Mouse (Mus musculus) layer of hippocampus, adult 11-12 months (tissue): ENCODE results near the gene Cyba.

ENCODE experiments used
- DNase-seq: peaks from one replicate; pipeline ENCODE4 v3.0.0; 2022; ENCODE audit warnings: low spot score

Gene Cyba

DNA sequence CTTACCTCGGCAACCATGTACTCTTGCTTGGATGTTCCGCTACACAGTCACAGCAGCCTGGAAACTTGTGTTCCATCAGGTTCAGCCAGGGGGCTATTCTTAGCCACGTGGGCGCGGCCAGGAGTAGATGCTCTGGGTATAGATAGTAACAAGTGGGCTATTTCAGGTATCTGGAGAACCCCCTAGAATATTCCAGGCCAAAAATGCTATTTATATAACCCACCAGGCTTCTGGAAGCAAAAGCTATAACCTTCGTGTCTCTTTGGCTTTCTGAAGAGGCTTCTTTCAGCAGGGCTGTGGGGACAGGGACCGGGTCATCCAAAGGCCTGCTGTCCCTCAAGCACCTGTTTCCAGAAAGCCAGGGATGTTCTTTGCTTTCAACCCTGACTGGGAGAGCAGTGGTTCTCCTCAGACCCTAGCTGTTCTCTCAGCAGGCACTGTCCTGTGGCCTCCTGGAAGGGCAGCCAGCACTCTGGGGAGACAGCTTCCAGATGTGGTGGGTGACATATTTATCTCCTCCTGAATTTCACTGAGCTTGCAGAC is 18.5 kb upstream of the Cyba start:
- no peak for DNase-seq

DNA sequence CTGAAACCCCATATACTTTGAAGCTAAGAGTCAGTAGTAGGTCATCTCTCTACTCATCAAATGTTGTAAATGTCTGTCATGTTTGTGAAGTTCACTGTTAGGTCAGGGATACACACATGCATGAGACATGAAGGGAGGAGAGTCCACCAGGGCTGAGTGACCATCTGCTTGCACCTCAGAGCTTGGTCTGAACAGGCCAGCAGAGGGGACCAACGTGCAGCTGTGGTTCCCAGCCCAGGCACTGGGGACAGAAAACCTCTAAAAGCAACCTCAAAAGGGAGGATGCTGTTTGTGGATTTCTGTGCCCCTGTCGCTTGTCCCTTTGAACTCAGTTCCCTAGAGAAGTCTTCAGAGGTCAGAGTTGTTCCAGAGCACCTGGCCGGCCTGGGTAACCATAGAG is 12.5 kb upstream of the Cyba start:
- no peak for DNase-seq

DNA sequence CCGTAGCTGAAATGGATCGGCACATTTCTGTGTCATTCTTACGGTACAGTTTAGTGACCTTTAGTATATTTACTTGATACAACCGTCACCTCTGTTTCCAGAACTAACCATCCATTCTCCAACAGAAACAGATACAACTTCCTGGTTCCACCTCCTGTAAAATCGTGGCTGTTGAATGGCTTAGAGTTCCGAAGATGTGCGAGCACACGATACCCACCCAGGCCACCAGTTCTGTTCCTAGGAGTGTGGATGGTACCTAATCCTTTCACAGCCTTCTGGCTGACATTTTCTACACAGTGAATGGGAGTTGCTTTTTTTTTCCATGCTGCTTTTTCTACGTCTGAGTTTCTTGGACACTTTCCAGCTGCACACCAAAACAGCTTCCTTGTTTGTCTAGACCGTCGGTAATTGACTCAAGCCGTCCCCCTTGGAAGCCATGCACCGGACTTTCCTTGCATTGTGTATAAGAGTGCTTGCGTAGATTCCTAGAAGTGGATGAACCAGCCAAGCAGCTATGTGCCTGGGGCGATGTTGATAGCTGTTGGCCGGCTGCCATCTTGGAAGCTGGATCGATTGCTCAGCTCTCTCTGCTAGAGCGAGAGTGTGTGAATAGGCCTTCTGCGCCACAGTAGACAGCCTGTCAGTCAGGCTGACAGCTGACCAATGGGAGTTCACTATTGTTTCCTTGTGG is 11.5 kb upstream of the Cyba start:
- peak; percentile 90 for DNase-seq

DNA sequence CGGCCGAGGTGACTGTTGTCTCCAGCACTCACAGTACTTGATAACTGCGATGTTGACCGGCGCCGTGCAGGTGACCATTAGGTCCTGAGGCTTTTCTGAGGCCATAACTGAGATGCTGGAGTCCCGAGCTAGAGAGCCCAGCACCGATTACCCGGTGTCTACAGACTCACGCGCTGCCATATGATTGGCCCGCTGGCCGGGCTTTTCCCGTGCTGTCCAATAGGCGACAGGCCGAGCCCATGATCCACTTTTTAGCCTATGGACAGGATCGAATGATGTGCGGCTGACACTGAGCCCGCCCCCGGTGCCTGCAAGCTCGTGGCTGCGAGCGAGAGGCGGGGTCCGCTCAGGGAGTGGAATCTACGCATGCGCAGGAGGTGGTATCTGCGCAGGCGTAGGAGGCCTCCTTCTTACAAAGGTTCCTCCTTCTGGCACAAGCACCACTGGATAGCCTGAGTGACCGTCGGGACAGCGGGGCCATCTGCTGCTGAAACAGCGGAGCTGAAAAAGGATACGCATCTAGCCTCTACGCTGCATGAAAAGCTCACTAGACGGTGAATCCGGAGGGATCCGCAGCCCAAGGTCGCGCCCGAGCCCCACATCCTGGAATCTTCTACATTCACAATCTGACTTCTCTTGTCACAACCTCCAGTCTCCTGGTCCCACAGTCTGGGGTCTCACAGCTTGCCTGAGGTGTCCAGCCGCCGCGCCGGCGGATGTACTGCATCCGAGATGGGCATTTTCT is 10.7 kb upstream of the Cyba start, which contains the start of gene Mvd:
TSS of gene Mvd (minus strand) at position 161 of the 745 bp plus-strand sequence.
- peak; percentile 99 for DNase-seq

DNA sequence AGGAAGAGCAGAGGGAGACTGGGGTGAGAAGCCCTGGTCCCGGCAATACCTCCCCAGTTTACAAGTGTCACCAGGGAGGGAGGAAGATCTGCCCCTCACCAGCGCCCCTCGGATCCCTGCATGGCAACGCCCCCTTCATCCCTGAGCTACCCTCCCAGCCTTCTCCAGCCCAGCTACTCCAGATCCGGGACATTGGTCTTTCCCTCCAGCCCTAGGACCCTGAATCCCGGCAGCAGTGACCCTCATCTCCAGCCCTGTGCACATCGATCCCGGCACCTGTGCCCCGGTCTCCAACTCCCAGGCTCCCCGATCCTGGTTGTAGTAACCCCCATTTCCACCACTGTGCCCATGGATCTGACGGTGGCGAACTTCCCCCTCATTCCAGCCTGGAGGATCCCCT is 10.1 kb upstream of the Cyba start:
- DNase-seq: no peak

DNA sequence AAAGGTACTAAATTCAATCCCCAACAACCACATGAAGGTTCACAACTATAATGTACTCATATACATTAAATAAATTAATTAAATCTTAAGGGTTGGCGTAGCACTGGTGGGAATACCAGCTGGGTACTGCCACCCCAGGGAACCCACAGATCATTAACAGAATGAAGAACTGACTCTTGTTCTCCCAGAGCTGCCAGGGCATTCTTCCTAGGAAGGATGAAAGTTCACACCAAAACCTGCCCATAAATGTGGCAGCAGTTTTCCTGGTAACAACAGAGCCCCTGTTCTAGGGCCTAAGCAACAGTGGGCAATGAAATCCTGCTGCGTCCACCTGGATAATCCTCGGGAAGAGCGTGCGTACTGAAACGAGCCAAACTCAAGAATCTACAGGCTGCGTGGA is 9.6 kb upstream of the Cyba start:
- no peak for DNase-seq

DNA sequence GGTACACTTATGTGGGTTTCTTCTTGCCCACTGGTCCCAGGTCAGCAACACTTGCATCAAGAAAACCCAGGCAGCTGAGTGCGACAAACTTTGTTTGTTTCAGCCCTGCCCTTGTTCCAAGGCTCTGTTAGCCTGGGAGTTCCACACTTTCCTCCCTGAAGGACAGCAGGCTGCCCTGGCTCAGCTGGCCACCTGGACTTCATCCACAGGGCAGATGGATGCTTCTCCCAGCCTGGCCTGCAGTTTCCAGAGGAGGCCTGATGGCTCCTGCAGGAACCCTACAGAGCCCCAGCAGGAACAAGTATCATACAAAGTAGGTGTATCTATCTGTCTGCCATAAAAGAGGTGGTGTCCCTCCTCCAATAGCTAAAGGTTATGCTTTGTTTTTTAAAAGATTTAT is 8.6 kb upstream of the Cyba start:
- DNase-seq: no peak

DNA sequence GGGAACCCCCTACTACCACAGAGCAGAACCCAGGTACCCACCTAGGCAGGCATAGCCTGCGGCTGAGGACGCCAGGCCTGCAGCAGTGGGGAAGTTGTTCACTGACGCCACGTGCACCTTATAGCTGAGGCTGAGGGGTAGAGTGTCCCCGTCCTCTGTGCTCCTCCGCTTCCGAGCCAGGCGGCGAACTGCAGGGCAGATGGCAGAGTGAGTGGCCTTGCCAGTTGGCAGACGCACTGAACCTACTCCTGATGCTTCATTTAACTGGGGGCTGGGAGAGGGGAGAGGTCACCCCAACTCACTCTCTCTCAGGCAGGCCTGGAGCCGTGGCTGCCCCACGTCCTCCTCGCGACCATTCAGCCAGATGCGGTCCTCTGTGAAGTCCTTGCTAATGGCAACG is 6.6 kb upstream of the Cyba start:
- no peak for DNase-seq

DNA sequence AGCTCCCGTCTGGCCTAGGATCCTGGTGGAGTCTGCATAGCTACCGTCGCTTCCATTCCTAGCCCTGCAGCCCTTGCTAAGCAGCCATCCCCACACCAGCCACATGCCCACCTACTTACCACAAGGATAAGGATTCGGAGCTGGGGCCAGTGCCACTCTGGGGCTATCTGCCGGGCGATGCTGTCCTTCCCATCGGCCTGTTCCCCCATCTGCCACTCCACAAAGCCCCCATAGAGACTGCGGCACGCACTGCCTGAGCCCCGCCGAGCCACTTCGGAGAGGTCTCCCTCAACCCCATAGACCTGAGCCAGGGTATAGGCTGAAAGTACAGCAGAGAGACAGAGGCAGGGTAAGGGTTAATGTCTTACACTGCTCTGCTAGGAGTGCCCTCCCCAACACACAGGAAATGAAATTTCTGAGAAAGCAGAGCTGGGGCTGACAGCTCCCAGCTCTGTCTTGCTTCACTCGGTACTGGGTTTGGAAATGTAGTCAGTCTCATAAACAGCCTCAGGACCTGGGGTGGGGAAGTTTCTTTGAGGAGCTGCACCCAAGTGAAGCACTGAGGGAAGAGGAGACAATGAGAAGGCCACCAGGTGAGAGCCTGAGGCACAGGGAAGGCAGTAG is 5.1 kb upstream of the Cyba start:
- DNase-seq: no peak

DNA sequence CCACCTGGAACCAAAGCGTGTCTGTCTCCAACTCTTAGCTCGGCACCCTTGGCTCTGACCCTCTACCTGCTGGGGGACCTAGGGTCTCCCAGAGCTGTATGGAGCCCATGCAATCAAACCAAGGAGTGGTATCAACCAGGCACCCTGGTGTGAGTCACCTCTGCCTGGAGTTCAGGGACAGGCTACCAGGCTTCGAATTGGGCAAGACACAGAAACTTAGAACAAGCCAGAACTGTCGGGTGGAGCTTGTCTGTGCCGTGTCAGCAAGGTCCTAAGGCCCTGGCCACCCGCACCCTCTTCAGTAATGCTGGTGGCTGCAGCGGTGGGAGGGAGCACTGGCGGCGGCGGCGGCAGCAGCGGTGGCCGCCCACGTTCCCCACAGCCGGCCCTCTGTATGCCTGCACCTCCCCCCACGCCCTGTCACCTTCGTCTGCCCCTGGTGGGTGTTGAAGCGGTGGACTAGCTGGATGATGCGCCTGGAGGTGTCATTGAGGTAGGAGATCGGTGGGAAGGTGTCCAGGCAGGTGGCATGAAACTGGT is 3.9 kb upstream of the Cyba start:
- DNase-seq: no peak

DNA sequence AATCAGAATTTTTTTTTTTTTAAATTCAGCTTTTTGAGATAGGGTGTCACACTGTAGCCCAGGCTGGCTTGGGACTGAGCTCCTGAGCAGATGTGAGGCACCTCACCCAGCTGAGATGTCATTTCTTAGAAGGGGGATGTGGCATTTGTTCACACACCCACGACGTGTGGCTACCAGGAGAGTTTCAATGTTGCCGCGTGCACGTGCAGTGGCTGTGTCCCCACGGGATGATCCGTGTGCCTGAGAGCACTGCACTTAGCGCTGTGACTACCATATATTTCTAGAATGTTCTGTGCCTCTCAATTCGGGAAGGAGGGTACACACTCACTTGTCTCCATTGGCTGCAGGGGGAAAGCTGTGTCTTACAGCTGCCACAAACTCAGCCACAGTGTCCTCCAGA is 3.4 kb upstream of the Cyba start:
- no peak for DNase-seq

DNA sequence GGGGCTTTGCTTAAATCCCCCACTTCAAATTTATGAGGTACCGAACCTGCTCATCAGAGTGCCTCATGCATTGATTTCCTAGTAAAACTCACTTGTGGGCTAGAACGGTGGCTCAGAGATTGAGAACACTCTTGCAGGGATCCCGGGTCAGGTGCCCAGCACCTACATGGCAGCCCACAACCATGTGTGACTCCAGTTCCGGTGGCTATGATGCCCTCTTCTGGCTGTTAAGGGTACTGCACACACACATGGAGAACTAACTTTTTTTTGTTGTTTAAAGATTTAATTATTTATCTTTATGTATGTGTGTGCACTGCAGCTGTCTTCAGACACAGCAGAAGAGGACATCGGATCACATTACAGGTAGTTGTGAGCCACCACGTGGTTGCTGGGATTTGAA is 2.6 kb upstream of the Cyba start:
- no peak for DNase-seq

DNA sequence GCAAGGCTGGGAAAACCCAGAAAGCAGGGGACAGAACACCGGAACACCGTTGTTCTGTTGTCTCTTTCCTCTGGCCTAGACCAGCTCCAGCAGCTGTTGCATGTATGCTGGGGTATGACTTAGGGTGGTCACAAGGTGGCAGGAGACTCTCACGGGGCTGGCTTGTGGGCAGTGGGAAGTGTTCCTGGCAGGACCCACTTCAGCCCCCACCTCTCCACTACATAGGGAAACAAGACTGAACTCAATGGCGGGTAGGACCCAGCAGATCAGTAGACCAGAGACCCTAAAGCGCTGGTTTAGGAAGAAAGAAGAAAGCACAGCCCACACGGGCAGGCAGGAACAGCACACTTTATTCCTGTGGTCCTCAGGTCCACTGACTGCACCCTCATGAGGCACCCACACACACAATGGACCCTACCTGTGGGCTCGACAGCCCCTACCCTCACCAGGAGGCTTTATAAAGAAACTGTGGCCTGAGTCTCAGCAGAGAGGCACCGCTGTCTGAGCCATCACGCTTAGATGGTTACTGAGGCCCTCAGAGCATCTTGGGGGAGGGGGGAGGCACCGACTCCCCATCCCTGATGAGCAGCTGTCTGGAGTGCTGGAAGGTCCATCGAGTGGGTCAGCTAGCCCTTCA is 657 bp upstream of the Cyba start:
- DNase-seq: no peak

DNA sequence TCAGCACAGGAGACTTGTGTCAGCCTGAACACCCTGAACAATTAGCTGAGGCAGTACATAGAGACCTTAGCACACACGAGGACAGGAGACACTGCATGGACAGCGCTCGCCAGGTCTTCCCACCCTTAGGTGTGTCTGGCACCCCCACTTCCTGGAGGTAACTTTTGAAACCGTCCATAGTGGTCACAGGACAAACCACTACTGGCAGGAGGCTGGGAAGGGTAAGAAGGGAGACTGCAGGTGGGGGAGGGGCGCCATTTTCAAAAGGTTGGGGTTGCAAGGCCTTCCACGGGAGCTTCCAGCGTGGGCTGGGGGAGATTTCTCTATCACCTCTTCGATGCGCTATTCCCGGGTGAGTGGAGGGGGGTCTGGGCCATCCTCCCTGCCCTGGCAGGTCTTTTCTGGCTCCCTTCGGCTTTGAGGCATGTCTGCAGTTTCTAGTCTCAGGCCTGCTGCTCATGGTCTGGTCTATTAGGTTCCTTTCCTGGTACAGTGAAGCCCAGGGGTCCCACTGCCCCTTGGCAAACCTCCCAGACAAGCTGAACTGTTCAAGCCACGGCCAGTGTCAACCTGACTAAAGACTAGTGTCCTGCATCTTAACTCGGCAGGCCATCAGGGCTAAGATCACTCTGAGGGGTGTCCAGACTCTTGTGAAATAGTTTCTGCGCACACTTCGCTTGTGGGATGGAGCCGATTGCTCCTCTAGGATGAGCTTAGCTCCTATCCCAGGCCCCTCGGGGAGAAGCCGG is 862 bp downstream of the Cyba start:
- DNase-seq: no peak

DNA sequence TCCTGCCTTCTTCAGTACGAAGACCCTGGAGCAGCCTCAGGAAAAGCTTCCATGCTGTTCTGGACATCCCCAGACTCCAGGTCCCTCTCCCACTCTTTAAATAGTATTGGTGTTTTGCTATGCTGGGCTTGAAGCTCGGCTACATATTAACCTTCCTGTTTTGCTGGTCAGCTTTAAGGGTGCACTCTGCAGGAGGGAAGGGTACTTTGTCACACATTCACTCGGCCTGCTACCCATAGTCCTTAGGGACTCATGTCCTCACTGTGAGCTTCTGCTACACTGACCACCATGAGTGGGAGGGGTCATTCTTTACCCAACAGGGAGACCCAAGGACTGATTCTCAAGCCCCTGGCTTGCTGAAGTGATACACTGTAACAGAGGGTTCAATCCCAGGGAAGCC is 2.1 kb downstream of the Cyba start:
- no peak for DNase-seq

DNA sequence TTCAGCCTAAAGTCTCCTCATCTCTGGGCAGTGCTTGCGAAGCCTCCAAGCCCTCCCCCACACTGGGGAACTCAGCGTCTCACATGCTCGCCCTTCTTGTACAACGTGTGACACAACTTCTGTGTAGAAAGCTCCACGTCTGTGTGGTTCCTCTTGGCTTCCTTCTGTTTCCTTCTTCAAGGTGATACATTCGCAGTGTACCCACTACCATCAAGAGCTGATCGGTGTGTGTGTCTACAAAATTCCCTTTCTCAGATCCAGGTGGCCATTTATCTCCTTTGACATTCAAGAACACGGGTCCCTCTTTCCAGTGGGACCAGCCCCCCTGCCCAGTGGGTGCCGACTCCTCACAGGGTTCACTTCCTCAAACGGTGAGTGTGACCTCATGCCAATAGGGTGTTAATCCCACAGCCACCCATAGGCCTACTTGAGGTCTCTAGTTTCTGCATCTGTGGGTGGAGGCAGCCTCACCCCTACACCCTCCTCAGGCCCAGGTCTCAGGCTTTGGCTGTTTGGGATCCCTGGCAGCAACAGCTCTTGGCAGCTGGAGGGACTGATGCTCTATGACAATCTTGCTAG is 2.6 kb downstream of the Cyba start:
- no peak for DNase-seq

DNA sequence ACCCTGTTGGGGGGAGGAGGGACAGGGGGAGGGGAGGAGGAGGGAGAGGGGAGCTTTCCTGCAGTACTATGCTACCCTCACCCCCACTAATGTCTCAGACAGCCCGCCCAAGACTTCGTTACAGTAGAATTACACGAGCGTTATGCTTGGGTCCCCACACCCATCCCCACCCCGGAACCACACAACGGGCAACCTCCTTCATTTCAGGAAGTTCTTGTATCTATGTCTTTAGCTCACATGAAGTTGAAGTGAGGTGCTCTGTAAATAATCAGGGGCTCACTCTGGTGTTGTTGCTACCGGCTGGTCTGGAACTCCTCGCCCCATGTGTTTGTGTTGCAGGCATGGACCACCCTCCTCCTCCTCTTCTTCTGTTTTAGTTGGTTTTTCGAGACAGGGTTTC is 4.6 kb downstream of the Cyba start:
- DNase-seq: no peak

DNA sequence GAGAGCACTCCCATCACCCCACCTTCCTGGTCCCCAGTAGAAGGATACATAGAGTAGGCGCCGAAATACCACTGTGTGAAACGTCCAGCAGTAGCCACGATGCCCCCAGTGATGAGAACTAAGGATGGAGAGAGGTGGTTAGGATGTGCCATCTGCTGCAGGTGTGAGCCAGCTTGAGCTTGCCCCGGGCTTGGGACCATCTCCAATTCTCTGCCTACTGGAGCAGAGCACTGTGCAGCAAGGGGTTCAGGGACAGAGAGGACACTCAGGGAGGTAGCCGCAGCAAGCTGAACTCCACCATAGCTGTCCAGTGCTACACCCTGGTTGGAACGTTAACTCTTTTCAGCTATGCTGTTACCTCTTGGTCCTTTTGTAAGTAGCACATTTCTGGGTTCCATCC is 5.1 kb downstream of the Cyba start:
- DNase-seq: no peak

DNA sequence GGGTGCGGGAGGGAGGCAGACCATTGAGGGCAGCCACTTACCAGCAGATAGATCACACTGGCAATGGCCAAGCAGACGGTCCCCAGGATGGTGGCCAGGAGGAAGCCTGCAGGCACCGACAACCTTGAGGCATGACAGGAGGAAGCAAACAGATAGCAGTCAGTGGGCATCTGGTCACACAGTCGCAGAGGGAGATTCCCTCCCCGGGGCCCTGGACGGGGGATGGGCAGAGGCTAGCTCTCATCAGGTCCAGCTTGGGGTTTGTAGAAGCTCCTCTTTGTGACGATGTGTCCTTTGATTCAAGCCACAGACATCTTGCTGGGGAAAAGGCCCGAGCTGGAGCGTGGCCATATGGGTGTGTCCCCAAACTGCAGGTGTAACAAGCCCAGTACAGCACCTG is 6.6 kb downstream of the Cyba start:
- DNase-seq: no peak

DNA sequence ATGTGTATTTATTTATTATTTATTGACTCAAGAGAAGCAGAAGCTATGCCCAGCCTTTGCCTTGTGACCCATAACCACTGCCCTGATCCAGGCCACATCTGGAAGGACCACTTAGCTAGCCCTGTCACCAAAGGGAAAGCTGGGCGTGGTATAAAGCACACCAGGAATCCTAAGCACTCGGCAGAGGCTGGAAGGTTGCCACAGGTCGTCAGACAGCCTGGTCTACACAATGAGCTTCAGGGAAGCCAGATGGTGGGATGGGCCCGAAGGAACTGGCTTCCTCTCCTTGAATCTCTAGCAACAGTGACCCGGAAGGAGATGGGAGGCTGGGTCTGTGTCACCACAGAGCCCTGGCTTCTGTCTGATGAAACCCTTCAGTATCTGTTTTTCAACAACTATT is 9.1 kb downstream of the Cyba start:
- no peak for DNase-seq

DNA sequence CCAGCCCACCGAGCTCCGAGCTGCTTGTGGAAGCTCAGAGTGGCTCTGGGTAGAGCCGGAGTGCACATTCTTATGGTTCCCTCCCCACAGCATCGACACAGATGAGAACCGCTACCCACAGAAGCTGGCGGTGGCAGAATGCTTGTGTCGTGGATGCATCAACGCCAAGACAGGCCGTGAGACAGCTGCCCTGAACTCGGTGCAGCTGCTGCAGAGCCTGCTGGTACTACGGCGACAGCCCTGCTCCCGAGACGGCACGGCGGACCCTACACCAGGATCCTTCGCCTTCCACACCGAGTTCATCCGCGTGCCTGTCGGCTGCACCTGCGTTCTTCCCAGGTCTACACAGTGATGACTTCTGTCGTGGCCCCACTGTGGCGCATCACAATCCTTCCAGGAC is 9.5 kb downstream of the Cyba start:
- DNase-seq: no peak
